Mouse (Mus musculus): Measurements from ENCODE around the gene Nr2e3. TPM values are rescaled to one million over a fixed set of nuclear protein-coding genes. Genes with fewer than 3 reads are reported as not detected.

Nr2e3 gene
- polyA plus RNA-seq, 1 experiment, result not detected

- no peak for TF ChIP-seq CTCF (IDR thresholded peaks at IDR 0.05; ENCODE audit: insufficient read depth, low read length)
- no peak for TF ChIP-seq POLR2A (IDR thresholded peaks at IDR 0.05; ENCODE audit: borderline replicate concordance, extremely low read depth, low read depth, low read length)
- Histone ChIP-seq H3K4me3 (replicated peaks; ENCODE audit: extremely low read depth, low read depth, low read length) (no peak overlapping the region), H3K4me1 (ENCODE audit: control insufficient read depth, insufficient read depth, low read length) (no peaks in the 10 kb centered on the region)
- no peak for DNase-seq
- WGBS, result 67% methylated on average over 8 of the region's 8 CpGs
Observed at GRCm38 (mm10) chr9:59952515-59953070, 7.9 kb downstream of the Nr2e3 start.

- 67% methylated on average over 4 of the region's 4 CpGs for WGBS
- TF ChIP-seq CTCF (IDR thresholded peaks at IDR 0.05; ENCODE audit: insufficient read depth, low read length), result no peak
- TF ChIP-seq POLR2A (IDR thresholded peaks at IDR 0.05; ENCODE audit: borderline replicate concordance, extremely low read depth, low read depth, low read length), result no peak
- H3K4me1 ChIP-seq (ENCODE audit: control insufficient read depth, insufficient read depth, low read length), result no peaks in the 10 kb centered on the region
Observed at GRCm38 (mm10) chr9:59951943-59952342, 8.5 kb downstream of the Nr2e3 start.

GRCm38 (mm10) chr9:59951001-59951750 is 9.3 kb downstream of the Nr2e3 start:
- 89% methylated on average over 9 of the region's 9 CpGs for WGBS
- no peak overlapping the region for H3K4me3 ChIP-seq (replicated peaks; ENCODE audit: extremely low read depth, low read depth, low read length)
- H3K4me1 ChIP-seq (ENCODE audit: control insufficient read depth, insufficient read depth, low read length), result no peaks in the 10 kb centered on the region
- TF ChIP-seq POLR2A (IDR thresholded peaks at IDR 0.05; ENCODE audit: borderline replicate concordance, extremely low read depth, low read depth, low read length) (no peak), CTCF (IDR thresholded peaks at IDR 0.05; ENCODE audit: insufficient read depth, low read length) (no peak)
- DNase-seq, result no peak

More at GRCm38 (mm10) chr9:59951943-59952342, 8.5 kb downstream of the Nr2e3 start:
- H3K4me3 ChIP-seq (replicated peaks; ENCODE audit: extremely low read depth, low read depth, low read length), result no peak overlapping the region
- DNase-seq, result no peak

- Histone ChIP-seq H3K4me3 (replicated peaks; ENCODE audit: extremely low read depth, low read depth, low read length) (no peak overlapping the region), H3K4me1 (ENCODE audit: control insufficient read depth, insufficient read depth, low read length) (no peaks in the 10 kb centered on the region)
- 88% methylated on average over 5 of the region's 5 CpGs for WGBS
- DNase-seq, result no peak
- TF ChIP-seq CTCF (IDR thresholded peaks at IDR 0.05; ENCODE audit: insufficient read depth, low read length), result no peak
- no peak for TF ChIP-seq POLR2A (IDR thresholded peaks at IDR 0.05; ENCODE audit: borderline replicate concordance, extremely low read depth, low read depth, low read length)
Observed at GRCm38 (mm10) chr9:59949981-59950380, 10.5 kb downstream of the Nr2e3 start.

GRCm38 (mm10) chr9:59949511-59949910 is 10.9 kb downstream of the Nr2e3 start:
- TF ChIP-seq POLR2A (IDR thresholded peaks at IDR 0.05; ENCODE audit: borderline replicate concordance, extremely low read depth, low read depth, low read length) (no peak), CTCF (IDR thresholded peaks at IDR 0.05; ENCODE audit: insufficient read depth, low read length) (no peak)
- DNase-seq, result no peak
- H3K4me1 ChIP-seq (ENCODE audit: control insufficient read depth, insufficient read depth, low read length), result no peaks in the 10 kb centered on the region

GRCm38 (mm10) chr9:59948691-59949250 is 11.7 kb downstream of the Nr2e3 start:
- 85% methylated on average over 17 of the region's 17 CpGs for WGBS
- Histone ChIP-seq H3K4me1 (ENCODE audit: control insufficient read depth, insufficient read depth, low read length) (no peaks in the 10 kb centered on the region), H3K4me3 (replicated peaks; ENCODE audit: extremely low read depth, low read depth, low read length) (no peak overlapping the region)
- TF ChIP-seq POLR2A (IDR thresholded peaks at IDR 0.05; ENCODE audit: borderline replicate concordance, extremely low read depth, low read depth, low read length) (no peak), CTCF (IDR thresholded peaks at IDR 0.05; ENCODE audit: insufficient read depth, low read length) (no peak)
- DNase-seq, result no peak

More at GRCm38 (mm10) chr9:59949511-59949910, 10.9 kb downstream of the Nr2e3 start:
- no peak overlapping the region for H3K4me3 ChIP-seq (replicated peaks; ENCODE audit: extremely low read depth, low read depth, low read length)
- 74% methylated on average over 6 of the region's 6 CpGs for WGBS

GRCm38 (mm10) chr9:59948226-59948625 is 12.2 kb downstream of the Nr2e3 start:
- TF ChIP-seq POLR2A (IDR thresholded peaks at IDR 0.05; ENCODE audit: borderline replicate concordance, extremely low read depth, low read depth, low read length), result no peak
- no peak for TF ChIP-seq CTCF (IDR thresholded peaks at IDR 0.05; ENCODE audit: insufficient read depth, low read length)
- Histone ChIP-seq H3K4me3 (replicated peaks; ENCODE audit: extremely low read depth, low read depth, low read length) (no peak overlapping the region), H3K4me1 (ENCODE audit: control insufficient read depth, insufficient read depth, low read length) (no peaks in the 10 kb centered on the region)
- 75% methylated on average over 8 of the region's 8 CpGs for WGBS
- no peak for DNase-seq

GRCm38 (mm10) chr9:59947271-59947670 is 13.2 kb downstream of the Nr2e3 start:
- 61% methylated on average over 8 of the region's 8 CpGs for WGBS
- no peaks in the 10 kb centered on the region for H3K4me1 ChIP-seq (ENCODE audit: control insufficient read depth, insufficient read depth, low read length)
- no peak overlapping the region for H3K4me3 ChIP-seq (replicated peaks; ENCODE audit: extremely low read depth, low read depth, low read length)
- DNase-seq, result no peak
- no peak for TF ChIP-seq POLR2A (IDR thresholded peaks at IDR 0.05; ENCODE audit: borderline replicate concordance, extremely low read depth, low read depth, low read length)
- no peak for TF ChIP-seq CTCF (IDR thresholded peaks at IDR 0.05; ENCODE audit: insufficient read depth, low read length)

- H3K4me3 ChIP-seq (replicated peaks; ENCODE audit: extremely low read depth, low read depth, low read length), result no peak overlapping the region
- no peak for TF ChIP-seq CTCF (IDR thresholded peaks at IDR 0.05; ENCODE audit: insufficient read depth, low read length)
- TF ChIP-seq POLR2A (IDR thresholded peaks at IDR 0.05; ENCODE audit: borderline replicate concordance, extremely low read depth, low read depth, low read length), result no peak
- no peaks in the 10 kb centered on the region for H3K4me1 ChIP-seq (ENCODE audit: control insufficient read depth, insufficient read depth, low read length)
- no peak for DNase-seq
- WGBS, result 81% methylated on average over 3 of the region's 3 CpGs
Observed at GRCm38 (mm10) chr9:59945241-59945640, 15.2 kb downstream of the Nr2e3 start.

Data from lung, adult 2 months (tissue).